Mouse (Mus musculus) embryonic facial prominence, embryonic 10.5 days (tissue): ENCODE results near the gene D430042O09Rik. TPM values are rescaled to one million over a fixed set of nuclear protein-coding genes. Genes with fewer than 3 reads are reported as not detected.

Experiments
- DNase-seq: peaks from one replicate; pipeline ENCODE4 v3.0.0-alpha.2; 2017; ENCODE audit warnings: low spot score
- H3K27ac ChIP-seq: fragments of 300-500 bp; sonication (generic); replicated peaks from 2 replicates; pipeline ENCODE4 v1.5.1; 2016; ENCODE audit warnings: mild to moderate bottlenecking
- H3K27me3 ChIP-seq: fragments of 300-500 bp; sonication (generic); replicated peaks from 2 replicates; pipeline ENCODE4 v1.6.1; 2016; ENCODE audit warnings: low read depth, mild to moderate bottlenecking; ENCODE audit not compliant: poor library complexity, severe bottlenecking
- H3K36me3 ChIP-seq: fragments of 300-500 bp; sonication (generic); replicated peaks from 2 replicates; pipeline ENCODE4 v1.6.1; 2016; ENCODE audit warnings: mild to moderate bottlenecking, moderate library complexity
- H3K4me1 ChIP-seq: fragments of 300-500 bp; sonication (generic); 2 replicates; pipeline ENCODE4 v1.6.1; 2016
- H3K4me3 ChIP-seq: fragments of 300-500 bp; sonication (generic); 2 replicates; pipeline ENCODE4 v1.5.1; 2016; ENCODE audit warnings: mild to moderate bottlenecking, moderate library complexity
- H3K9me3 ChIP-seq: fragments of 300-500 bp; sonication (generic); 2 replicates; pipeline ENCODE4 v1.6.1; 2016; ENCODE audit warnings: mild to moderate bottlenecking
- WGBS: fragments of 180-500 bp; shearing (Covaris S2); methylation state at CpG from one replicate; pipeline ENCODE4 v1.1.7; 2016; 5-methylcytosine and 5-hydroxymethylcytosine counted together
- polyA plus RNA-seq: library from polyadenylated mRNA; unstranded; fragments of >200 nt; fragmentation: Nextera tagmentation; extraction: Ambion mirVana; gene quantifications from 2 replicates; pipeline ENCODE4 v1.2.1, GENCODE M21; 2016

The D430042O09Rik gene
- polyA plus RNA-seq, 1 experiment from 2014 or later: 8.9 TPM

- Histone ChIP-seq H3K36me3 (0 out of 2 replicates have a peak, but pooled peaks cover 14% of the 10 kb centered on the region), H3K4me3 (no peak overlapping the region), H3K4me1 (peaks cover 14% of the 10 kb centered on the region), H3K27me3 (no peaks in the 10 kb centered on the region), H3K27ac (no peak overlapping the region), H3K9me3 (no peaks in the 10 kb centered on the region)
- 94% methylated on average over 3 of the region's 3 CpGs for WGBS
- DNase-seq: no peak
These were observed 7.1 kb downstream of the D430042O09Rik start for GRCm38 (mm10) chr7:125714803-125715202.

GRCm38 (mm10) chr7:125716724-125717123 lies 9.0 kb downstream of the D430042O09Rik start:
- H3K9me3 ChIP-seq: no peaks in the 10 kb centered on the region
- peaks cover 21% of the 10 kb centered on the region; the same call in 1 of the 2 replicates for H3K4me1 ChIP-seq
- no peaks in the 10 kb centered on the region for H3K27me3 ChIP-seq
- no peak overlapping the region for H3K4me3 ChIP-seq
- no peak overlapping the region for H3K27ac ChIP-seq
- H3K36me3 ChIP-seq: 0 out of 2 replicates have a peak, but pooled peaks cover 7% of the 10 kb centered on the region
- no peak for DNase-seq
- 67% methylated on average over 2 of the region's 2 CpGs for WGBS

- H3K36me3 ChIP-seq: no peaks in the 10 kb centered on the region
- H3K27ac ChIP-seq: no peak overlapping the region
- H3K4me1 ChIP-seq: peaks cover 21% of the 10 kb centered on the region; the same call in 1 of the 2 replicates
- no peak overlapping the region for H3K4me3 ChIP-seq
- DNase-seq: no peak
- H3K27me3 ChIP-seq: no peaks in the 10 kb centered on the region
- no peaks in the 10 kb centered on the region for H3K9me3 ChIP-seq
These were observed 9.9 kb downstream of the D430042O09Rik start for GRCm38 (mm10) chr7:125717612-125718011.

GRCm38 (mm10) chr7:125720370-125720769 lies 12.7 kb downstream of the D430042O09Rik start:
- peaks cover 19% of the 10 kb centered on the region; the same call in 1 of the 2 replicates for H3K4me1 ChIP-seq
- H3K4me3 ChIP-seq: no peak overlapping the region
- no peaks in the 10 kb centered on the region for H3K36me3 ChIP-seq
- no peaks in the 10 kb centered on the region for H3K27me3 ChIP-seq
- no peak for DNase-seq
- no peaks in the 10 kb centered on the region for H3K9me3 ChIP-seq
- 77% methylated on average over 5 of the region's 5 CpGs for WGBS
- no peak overlapping the region for H3K27ac ChIP-seq

- H3K27me3 ChIP-seq: no peaks in the 10 kb centered on the region
- H3K4me3 ChIP-seq: no peak overlapping the region
- 85% methylated on average over 4 of the region's 4 CpGs for WGBS
- H3K9me3 ChIP-seq: no peaks in the 10 kb centered on the region
- H3K27ac ChIP-seq: no peak overlapping the region
- H3K36me3 ChIP-seq: no peaks in the 10 kb centered on the region
- peaks cover 19% of the 10 kb centered on the region; the same call in 1 of the 2 replicates for H3K4me1 ChIP-seq
- DNase-seq: no peak
These were observed 13.3 kb downstream of the D430042O09Rik start for GRCm38 (mm10) chr7:125721033-125721432.

GRCm38 (mm10) chr7:125722127-125722526 lies 14.4 kb downstream of the D430042O09Rik start:
- H3K36me3 ChIP-seq: no peaks in the 10 kb centered on the region
- no peak overlapping the region for H3K27ac ChIP-seq
- H3K27me3 ChIP-seq: no peaks in the 10 kb centered on the region
- no peaks in the 10 kb centered on the region for H3K9me3 ChIP-seq
- DNase-seq: no peak
- H3K4me1 ChIP-seq: 0 out of 2 replicates have a peak, but pooled peaks cover 15% of the 10 kb centered on the region
- no peak overlapping the region for H3K4me3 ChIP-seq

GRCm38 (mm10) chr7:125723189-125723972 lies 15.7 kb downstream of the D430042O09Rik start:
- Histone ChIP-seq H3K4me3 (no peak overlapping the region), H3K27me3 (no peaks in the 10 kb centered on the region), H3K36me3 (0 out of 2 replicates have a peak, but pooled peaks cover 2% of the 10 kb centered on the region), H3K4me1 (0 out of 2 replicates have a peak, but pooled peaks cover 15% of the 10 kb centered on the region), H3K27ac (no peak overlapping the region), H3K9me3 (no peaks in the 10 kb centered on the region)
- no peak for DNase-seq
- 55% methylated on average over 5 of the region's 5 CpGs for WGBS

- Histone ChIP-seq H3K9me3 (no peaks in the 10 kb centered on the region), H3K4me1 (0 out of 2 replicates have a peak, but pooled peaks cover 2% of the 10 kb centered on the region), H3K36me3 (peaks cover 5% of the 10 kb centered on the region; the same call in 1 of the 2 replicates), H3K27ac (no peak overlapping the region), H3K27me3 (no peaks in the 10 kb centered on the region), H3K4me3 (no peak overlapping the region)
- no peak for DNase-seq
These were observed 24.0 kb downstream of the D430042O09Rik start for GRCm38 (mm10) chr7:125731679-125732078.

GRCm38 (mm10) chr7:125733791-125734190 lies 26.1 kb downstream of the D430042O09Rik start:
- Histone ChIP-seq H3K27me3 (no peaks in the 10 kb centered on the region), H3K9me3 (no peaks in the 10 kb centered on the region), H3K4me3 (no peak overlapping the region), H3K27ac (no peak overlapping the region), H3K36me3 (no peaks in the 10 kb centered on the region; the same call in 1 of the 2 replicates), H3K4me1 (0 out of 2 replicates have a peak, but pooled peaks cover 2% of the 10 kb centered on the region)
- DNase-seq: no peak
- 89% methylated on average over 4 of the region's 4 CpGs for WGBS

GRCm38 (mm10) chr7:125736366-125737015 lies 28.8 kb downstream of the D430042O09Rik start:
- Histone ChIP-seq H3K36me3 (no peaks in the 10 kb centered on the region; the same call in 1 of the 2 replicates), H3K27me3 (no peaks in the 10 kb centered on the region), H3K4me3 (no peak overlapping the region), H3K27ac (no peak overlapping the region), H3K4me1 (peaks cover 8% of the 10 kb centered on the region), H3K9me3 (no peaks in the 10 kb centered on the region)
- no peak for DNase-seq
- WGBS: 88% methylated on average over 4 of the region's 4 CpGs

- WGBS: 81% methylated on average over 2 of the region's 2 CpGs
- Histone ChIP-seq H3K27ac (no peak overlapping the region), H3K27me3 (no peaks in the 10 kb centered on the region), H3K4me3 (no peak overlapping the region), H3K4me1 (peaks cover 8% of the 10 kb centered on the region), H3K36me3 (no peaks in the 10 kb centered on the region; the same call in 1 of the 2 replicates), H3K9me3 (no peaks in the 10 kb centered on the region)
- no peak for DNase-seq
These were observed 32.8 kb downstream of the D430042O09Rik start for GRCm38 (mm10) chr7:125740521-125740920.

GRCm38 (mm10) chr7:125741271-125741703 lies 33.6 kb downstream of the D430042O09Rik start:
- no peak for DNase-seq
- Histone ChIP-seq H3K4me1 (peaks cover 8% of the 10 kb centered on the region), H3K9me3 (no peaks in the 10 kb centered on the region), H3K4me3 (no peak overlapping the region), H3K36me3 (no peaks in the 10 kb centered on the region; the same call in 1 of the 2 replicates), H3K27me3 (no peaks in the 10 kb centered on the region), H3K27ac (no peak overlapping the region)
- WGBS: 50% methylated on average over 1 of the region's 1 CpGs
